Mouse (Mus musculus): ENCODE measurements around the gene Rusc1. TPM values are rescaled to one million over a fixed set of nuclear protein-coding genes. Genes with fewer than 3 reads are reported as not detected.

The Rusc1 gene
- polyA plus RNA-seq, 1 experiment = 164 TPM

GRCm38 (mm10) chr3:89103291-89103595 is 10.1 kb upstream of the Rusc1 start:
- WGBS = 70% methylated on average over 4 of the region's 4 CpGs
- TF ChIP-seq CTCF (IDR thresholded peaks at IDR 0.05; ENCODE audit: borderline replicate concordance, insufficient read depth, low read depth, low read length) = no peak
- TF ChIP-seq POLR2A (IDR thresholded peaks at IDR 0.05; ENCODE audit: borderline replicate concordance, insufficient read depth, low read length) = no peak
- no peaks in the 10 kb centered on the region for H3K4me1 ChIP-seq (ENCODE audit: control insufficient read depth, insufficient read depth, low read length)
- no peaks in the 10 kb centered on the region for H3K27me3 ChIP-seq (ENCODE audit: control insufficient read depth, insufficient read depth, low read length)
- no peak overlapping the region for H3K4me3 ChIP-seq (replicated peaks; ENCODE audit: insufficient read depth, low read depth, low read length)
- H3K27ac ChIP-seq (ENCODE audit: insufficient read depth, low read length) = no peak overlapping the region
- DNase-seq = no peak

GRCm38 (mm10) chr3:89102495-89103290 is 9.6 kb upstream of the Rusc1 start:
- DNase-seq = no peak
- Histone ChIP-seq H3K27me3 (ENCODE audit: control insufficient read depth, insufficient read depth, low read length) (no peaks in the 10 kb centered on the region), H3K4me3 (replicated peaks; ENCODE audit: insufficient read depth, low read depth, low read length) (no peak overlapping the region), H3K4me1 (ENCODE audit: control insufficient read depth, insufficient read depth, low read length) (no peaks in the 10 kb centered on the region), H3K27ac (ENCODE audit: insufficient read depth, low read length) (no peak overlapping the region)
- TF ChIP-seq CTCF (IDR thresholded peaks at IDR 0.05; ENCODE audit: borderline replicate concordance, insufficient read depth, low read depth, low read length) (no peak), POLR2A (IDR thresholded peaks at IDR 0.05; ENCODE audit: borderline replicate concordance, insufficient read depth, low read length) (no peak)
- WGBS = 65% methylated on average over 12 of the region's 12 CpGs

- WGBS = under 1% methylated on average over 26 of the region's 26 CpGs
- TF ChIP-seq CTCF (IDR thresholded peaks at IDR 0.05; ENCODE audit: borderline replicate concordance, insufficient read depth, low read depth, low read length) = no peak
- TF ChIP-seq POLR2A (IDR thresholded peaks at IDR 0.05; ENCODE audit: borderline replicate concordance, insufficient read depth, low read length) = peak; percentile 44; the same call in 1 of the 2 replicates
Observed at GRCm38 (mm10) chr3:89101812-89102494, 8.8 kb upstream of the Rusc1 start, which contains the start of gene Fdps. Gene Fdps, minus strand, starts transcription at chr3:89101959.

GRCm38 (mm10) chr3:89101459-89101811 is 8.3 kb upstream of the Rusc1 start:
- H3K27ac ChIP-seq (ENCODE audit: insufficient read depth, low read length) = no peak overlapping the region
- TF ChIP-seq POLR2A (IDR thresholded peaks at IDR 0.05; ENCODE audit: borderline replicate concordance, insufficient read depth, low read length) (no peak), CTCF (IDR thresholded peaks at IDR 0.05; ENCODE audit: borderline replicate concordance, insufficient read depth, low read depth, low read length) (no peak)
- peak overlapping the region; percentile 98 for H3K4me3 ChIP-seq (replicated peaks; ENCODE audit: insufficient read depth, low read depth, low read length)
- no peak for DNase-seq
- no peaks in the 10 kb centered on the region for H3K4me1 ChIP-seq (ENCODE audit: control insufficient read depth, insufficient read depth, low read length)
- WGBS = under 1% methylated on average over 19 of the region's 19 CpGs
- no peaks in the 10 kb centered on the region for H3K27me3 ChIP-seq (ENCODE audit: control insufficient read depth, insufficient read depth, low read length)

More at GRCm38 (mm10) chr3:89101812-89102494, 8.8 kb upstream of the Rusc1 start, which contains the start of gene Fdps:
- H3K4me1 ChIP-seq (ENCODE audit: control insufficient read depth, insufficient read depth, low read length) = no peaks in the 10 kb centered on the region
- H3K4me3 ChIP-seq (replicated peaks; ENCODE audit: insufficient read depth, low read depth, low read length) = peak within 1 kb of the TSS; percentile 98
- H3K27ac ChIP-seq (ENCODE audit: insufficient read depth, low read length) = no peak within 1 kb of the TSS
- H3K27me3 ChIP-seq (ENCODE audit: control insufficient read depth, insufficient read depth, low read length) = no peaks in the 10 kb centered on the region
- DNase-seq = peak; percentile 94 to 99

GRCm38 (mm10) chr3:89100811-89101210 is 7.7 kb upstream of the Rusc1 start, which contains the start of gene Gm43738:
Gene Gm43738, minus strand, starts transcription at chr3:89101099.
- Histone ChIP-seq H3K27ac (ENCODE audit: insufficient read depth, low read length) (no peak within 1 kb of the TSS), H3K27me3 (ENCODE audit: control insufficient read depth, insufficient read depth, low read length) (no peaks in the 10 kb centered on the region), H3K4me1 (ENCODE audit: control insufficient read depth, insufficient read depth, low read length) (no peaks in the 10 kb centered on the region), H3K4me3 (replicated peaks; ENCODE audit: insufficient read depth, low read depth, low read length) (peak within 1 kb of the TSS; percentile 98)
- TF ChIP-seq POLR2A (IDR thresholded peaks at IDR 0.05; ENCODE audit: borderline replicate concordance, insufficient read depth, low read length) (no peak), CTCF (IDR thresholded peaks at IDR 0.05; ENCODE audit: borderline replicate concordance, insufficient read depth, low read depth, low read length) (no peak)
- DNase-seq = peak; percentile 38 to 45
- whole genome bisulfite sequencing = 14% methylated on average over 7 of the region's 7 CpGs

- Histone ChIP-seq H3K27me3 (ENCODE audit: control insufficient read depth, insufficient read depth, low read length) (no peaks in the 10 kb centered on the region), H3K4me3 (replicated peaks; ENCODE audit: insufficient read depth, low read depth, low read length) (no peak overlapping the region), H3K27ac (ENCODE audit: insufficient read depth, low read length) (no peak overlapping the region), H3K4me1 (ENCODE audit: control insufficient read depth, insufficient read depth, low read length) (peaks cover 4% of the 10 kb centered on the region; the same call in 1 of the 2 replicates)
- TF ChIP-seq POLR2A (IDR thresholded peaks at IDR 0.05; ENCODE audit: borderline replicate concordance, insufficient read depth, low read length) (no peak), CTCF (IDR thresholded peaks at IDR 0.05; ENCODE audit: borderline replicate concordance, insufficient read depth, low read depth, low read length) (no peak)
- no peak for DNase-seq
- 79% methylated on average over 10 of the region's 10 CpGs for WGBS
Observed at GRCm38 (mm10) chr3:89094021-89094420, 910 bp upstream of the Rusc1 start.

GRCm38 (mm10) chr3:89092509-89093090 is 511 bp downstream of the Rusc1 start:
- 12% methylated on average over 11 of the region's 11 CpGs for WGBS
- H3K4me1 ChIP-seq (ENCODE audit: control insufficient read depth, insufficient read depth, low read length) = peaks cover 7% of the 10 kb centered on the region; the same call in 1 of the 2 replicates
- no peak for DNase-seq

More at GRCm38 (mm10) chr3:89092509-89093090, 511 bp downstream of the Rusc1 start:
- TF ChIP-seq CTCF (IDR thresholded peaks at IDR 0.05; ENCODE audit: borderline replicate concordance, insufficient read depth, low read depth, low read length) = no peak
- no peak for TF ChIP-seq POLR2A (IDR thresholded peaks at IDR 0.05; ENCODE audit: borderline replicate concordance, insufficient read depth, low read length)
- Histone ChIP-seq H3K27ac (ENCODE audit: insufficient read depth, low read length) (peak overlapping the region; percentile 34), H3K4me3 (replicated peaks; ENCODE audit: insufficient read depth, low read depth, low read length) (peak overlapping the region; percentile 72), H3K27me3 (ENCODE audit: control insufficient read depth, insufficient read depth, low read length) (no peaks in the 10 kb centered on the region)
